Mouse (Mus musculus) hindbrain, embryonic 14.5 days (tissue): ENCODE results near the gene Dclre1c. TPM values are rescaled to one million over a fixed set of nuclear protein-coding genes. Genes with fewer than 3 reads are reported as not detected.

ENCODE experiments used
- ATAC-seq: fragments of 200-750 bp; cut with Nextera tagmentation; 2 replicates; pipeline ENCODE4 v1.8.0; 2017; ENCODE audit warnings: moderate number of reproducible peaks, mild to moderate bottlenecking, moderate TSS enrichment, moderate library complexity; ENCODE audit not compliant: low FRiP score
- DNase-seq: peaks from one replicate; pipeline ENCODE4 v3.0.0-alpha.2; 2015; ENCODE audit warnings: low spot score
- H3K27ac ChIP-seq: fragments of 300-500 bp; sonication (generic); 2 replicates; pipeline ENCODE4 v1.5.1; 2014; ENCODE audit warnings: mild to moderate bottlenecking, moderate library complexity
- H3K27me3 ChIP-seq: fragments of 300-500 bp; sonication (generic); 2 replicates; pipeline ENCODE4 v1.6.1; 2014; ENCODE audit warnings: mild to moderate bottlenecking, low read length, mixed read lengths; ENCODE audit not compliant: control insufficient read depth, insufficient read depth
- H3K36me3 ChIP-seq: fragments of 300-500 bp; sonication (generic); replicated peaks from 2 replicates; pipeline ENCODE4 v1.6.1; 2014; ENCODE audit not compliant: control insufficient read depth, insufficient read depth
- H3K4me1 ChIP-seq: fragments of 300-500 bp; sonication (generic); replicated peaks from 2 replicates; pipeline ENCODE4 v1.6.1; 2014; ENCODE audit warnings: antibody characterized with exemption, low read length, mixed read lengths; ENCODE audit not compliant: control insufficient read depth, insufficient read depth
- H3K4me2 ChIP-seq: fragments of 300-500 bp; sonication (generic); replicated peaks from 2 replicates; pipeline ENCODE4 v1.6.1; 2014; ENCODE audit warnings: mild to moderate bottlenecking, moderate library complexity
- H3K4me3 ChIP-seq: fragments of 300-500 bp; sonication (generic); replicated peaks from 2 replicates; pipeline ENCODE4 v1.5.1; 2014; ENCODE audit warnings: mild to moderate bottlenecking, low read length
- H3K9ac ChIP-seq: fragments of 300-500 bp; sonication (generic); 2 replicates; pipeline ENCODE4 v1.6.1; 2014
- H3K9me3 ChIP-seq: fragments of 300-500 bp; sonication (generic); 2 replicates; pipeline ENCODE4 v1.6.1; 2016; ENCODE audit warnings: low read length; ENCODE audit not compliant: control insufficient read depth
- WGBS: fragments of 180-500 bp; shearing (Covaris S2); extraction: QIAGEN DNeasy Blood & Tissue Kit; methylation state at CpG from one replicate; pipeline ENCODE4 v1.1.7; 2014; 5-methylcytosine and 5-hydroxymethylcytosine counted together
- polyA plus RNA-seq: library from polyadenylated mRNA; unstranded; fragments of >200 nt; fragmentation: Nextera tagmentation; extraction: Ambion mirVana; gene quantifications from 2 replicates; pipeline ENCODE4 v1.2.1, GENCODE M21; 2014

Dclre1c gene
- polyA plus RNA-seq, 1 experiment from 2014 or later = 9.4 TPM

GRCm38 (mm10) chr2:3456590-3456989 lies 32.7 kb downstream of the Dclre1c start:
- H3K4me3 ChIP-seq = no peak overlapping the region
- no peak for ATAC-seq
- 90% methylated on average over 4 of the region's 4 CpGs for WGBS
- no peak for DNase-seq
- H3K36me3 ChIP-seq = peaks cover 69% of the 10 kb centered on the region
- H3K9ac ChIP-seq = no peak overlapping the region
- H3K9me3 ChIP-seq = no peaks in the 10 kb centered on the region
- H3K4me2 ChIP-seq = no peak overlapping the region
- no peaks in the 10 kb centered on the region for H3K27me3 ChIP-seq
- no peaks in the 10 kb centered on the region for H3K4me1 ChIP-seq
- no peak overlapping the region for H3K27ac ChIP-seq

- 0 out of 2 replicates have a peak, but pooled peaks cover 6% of the 10 kb centered on the region for H3K36me3 ChIP-seq
- no peaks in the 10 kb centered on the region for H3K9me3 ChIP-seq
- H3K27ac ChIP-seq = peak overlapping the region; percentile 87
- H3K27me3 ChIP-seq = no peaks in the 10 kb centered on the region
- peak overlapping the region; percentile 79 for H3K4me2 ChIP-seq
- H3K4me3 ChIP-seq = peak overlapping the region; percentile 88
- no peak for DNase-seq
- H3K9ac ChIP-seq = peak overlapping the region; percentile 79
- WGBS = 1% methylated on average over 12 of the region's 12 CpGs
- no peak for ATAC-seq
- peaks cover 11% of the 10 kb centered on the region for H3K4me1 ChIP-seq
Observed at GRCm38 (mm10) chr2:3473891-3474290, 50.0 kb downstream of the Dclre1c start.

GRCm38 (mm10) chr2:3474361-3474805 lies 50.5 kb downstream of the Dclre1c start:
- Histone ChIP-seq H3K9ac (peak overlapping the region; percentile 79), H3K4me2 (peak overlapping the region; percentile 79), H3K4me3 (peak overlapping the region; percentile 88), H3K9me3 (no peaks in the 10 kb centered on the region), H3K27ac (peak overlapping the region; percentile 87), H3K27me3 (no peaks in the 10 kb centered on the region), H3K4me1 (peaks cover 11% of the 10 kb centered on the region), H3K36me3 (0 out of 2 replicates have a peak, but pooled peaks cover 6% of the 10 kb centered on the region)
- ATAC-seq (peak; percentile 74), DNase-seq (peak; percentile 79)
- under 1% methylated on average over 46 of the region's 46 CpGs for WGBS

GRCm38 (mm10) chr2:3474861-3475283 lies 50.9 kb downstream of the Dclre1c start, which contains the start of gene Suv39h2:
Gene Suv39h2, minus strand, starts transcription at chr2:3475031.
- peak within 1 kb of the TSS; percentile 88 for H3K4me3 ChIP-seq
- peak within 1 kb of the TSS; percentile 79 for H3K9ac ChIP-seq
- under 1% methylated on average over 41 of the region's 42 CpGs for WGBS
- no peaks in the 10 kb centered on the region for H3K27me3 ChIP-seq
- no peaks in the 10 kb centered on the region for H3K9me3 ChIP-seq
- 0 out of 2 replicates have a peak, but pooled peaks cover 6% of the 10 kb centered on the region for H3K36me3 ChIP-seq
- DNase-seq (peak; percentile 98), ATAC-seq (peak; percentile 96)
- peaks cover 11% of the 10 kb centered on the region for H3K4me1 ChIP-seq
- H3K4me2 ChIP-seq = peak within 1 kb of the TSS; percentile 79
- H3K27ac ChIP-seq = peak within 1 kb of the TSS; percentile 87

GRCm38 (mm10) chr2:3475746-3476251 lies 51.9 kb downstream of the Dclre1c start:
- no peaks in the 10 kb centered on the region for H3K36me3 ChIP-seq
- WGBS = 70% methylated on average over 3 of the region's 3 CpGs
- H3K9me3 ChIP-seq = no peaks in the 10 kb centered on the region
- H3K27me3 ChIP-seq = no peaks in the 10 kb centered on the region
- no peak overlapping the region for H3K9ac ChIP-seq
- peaks cover 11% of the 10 kb centered on the region for H3K4me1 ChIP-seq
- DNase-seq (no peak), ATAC-seq (no peak)
- H3K4me3 ChIP-seq = no peak overlapping the region; the same call in 1 of the 2 replicates
- H3K27ac ChIP-seq = no peak overlapping the region
- H3K4me2 ChIP-seq = peak overlapping the region; percentile 79

GRCm38 (mm10) chr2:3480239-3480638 lies 56.3 kb downstream of the Dclre1c start:
- no peak overlapping the region for H3K9ac ChIP-seq
- H3K4me1 ChIP-seq = no peaks in the 10 kb centered on the region
- H3K4me3 ChIP-seq = no peak overlapping the region
- WGBS = 87% methylated on average over 3 of the region's 3 CpGs
- ATAC-seq (no peak), DNase-seq (no peak)
- no peaks in the 10 kb centered on the region for H3K27me3 ChIP-seq
- no peaks in the 10 kb centered on the region for H3K9me3 ChIP-seq
- no peaks in the 10 kb centered on the region for H3K36me3 ChIP-seq
- no peak overlapping the region for H3K27ac ChIP-seq
- H3K4me2 ChIP-seq = no peak overlapping the region

- Histone ChIP-seq H3K4me2 (no peak overlapping the region), H3K27ac (no peak overlapping the region), H3K9me3 (no peaks in the 10 kb centered on the region), H3K9ac (no peak overlapping the region), H3K27me3 (no peaks in the 10 kb centered on the region), H3K4me1 (no peaks in the 10 kb centered on the region), H3K36me3 (peaks cover 53% of the 10 kb centered on the region), H3K4me3 (no peak overlapping the region)
- no peak for ATAC-seq
- no peak for DNase-seq
- 80% methylated on average over 3 of the region's 3 CpGs for WGBS
Observed at GRCm38 (mm10) chr2:3489816-3490215, 65.9 kb downstream of the Dclre1c start.

- H3K27ac ChIP-seq = no peak overlapping the region
- no peaks in the 10 kb centered on the region for H3K9me3 ChIP-seq
- WGBS = 93% methylated on average over 3 of the region's 3 CpGs
- DNase-seq (no peak), ATAC-seq (no peak)
- no peaks in the 10 kb centered on the region for H3K27me3 ChIP-seq
- no peak overlapping the region for H3K4me3 ChIP-seq
- peaks cover 83% of the 10 kb centered on the region for H3K36me3 ChIP-seq
- no peak overlapping the region for H3K9ac ChIP-seq
- no peak overlapping the region for H3K4me2 ChIP-seq
- H3K4me1 ChIP-seq = no peaks in the 10 kb centered on the region
Observed at GRCm38 (mm10) chr2:3493833-3494409, 70.0 kb downstream of the Dclre1c start.

- ATAC-seq = no peak
- DNase-seq = no peak
- Histone ChIP-seq H3K27me3 (no peaks in the 10 kb centered on the region), H3K4me3 (no peak overlapping the region), H3K4me1 (no peaks in the 10 kb centered on the region), H3K27ac (no peak overlapping the region), H3K9ac (no peak overlapping the region), H3K36me3 (peaks cover 67% of the 10 kb centered on the region), H3K4me2 (no peak overlapping the region), H3K9me3 (no peaks in the 10 kb centered on the region)
- WGBS = 97% methylated on average over 6 of the region's 6 CpGs
Observed at GRCm38 (mm10) chr2:3499543-3499942, 75.6 kb downstream of the Dclre1c start.
